Mouse (Mus musculus) cerebellum, postnatal 25 days (tissue): ENCODE data around the gene Slco1a5.
"Not testable (repeated sequence)": the region's sequence is repeated elsewhere in the genome, so short reads cannot be mapped to it uniquely, and the experiment has no call there.

Experiments
- DNase-seq, 2 experiments: peaks; one replicate each; pipeline ENCODE4 v3.0.0; 2021; ENCODE audit warnings: mixed read lengths in 2 of 2

Gene Slco1a5

GRCm38 (mm10) chr6:142289413-142290118 lies 33.2 kb downstream of the Slco1a5 start:
- DNase-seq, result no peak

- no peak for DNase-seq
Observed at GRCm38 (mm10) chr6:142275721-142276442, 46.9 kb downstream of the Slco1a5 start.

- DNase-seq, result not testable (repeated sequence)
Observed at GRCm38 (mm10) chr6:142250738-142251307, 72.0 kb downstream of the Slco1a5 start.

GRCm38 (mm10) chr6:142245065-142245464 lies 77.7 kb downstream of the Slco1a5 start:
- no peak for DNase-seq

GRCm38 (mm10) chr6:142239468-142239867 lies 83.3 kb downstream of the Slco1a5 start:
- DNase-seq, result no peak

GRCm38 (mm10) chr6:142220138-142220537 lies 102.6 kb downstream of the Slco1a5 start:
- DNase-seq, result no peak

GRCm38 (mm10) chr6:142211821-142212220 lies 111.0 kb downstream of the Slco1a5 start:
- DNase-seq, result no peak

- DNase-seq, result no peak
Observed at GRCm38 (mm10) chr6:142209749-142210148, 113.0 kb downstream of the Slco1a5 start.

- no peak for DNase-seq
Observed at GRCm38 (mm10) chr6:142208421-142208820, 114.4 kb downstream of the Slco1a5 start, which contains the start of gene Slco1a6. Slco1a6 (minus strand) TSS chr6:142208521.

- DNase-seq, result no peak
Observed at GRCm38 (mm10) chr6:142200524-142200923, 122.3 kb downstream of the Slco1a5 start.

GRCm38 (mm10) chr6:142194245-142194644 lies 128.5 kb downstream of the Slco1a5 start:
- no peak for DNase-seq

GRCm38 (mm10) chr6:142191962-142192361 lies 130.8 kb downstream of the Slco1a5 start:
- DNase-seq, result no peak

GRCm38 (mm10) chr6:142187426-142187825 lies 135.4 kb downstream of the Slco1a5 start:
- DNase-seq, result no peak

- DNase-seq, result no peak
Observed at GRCm38 (mm10) chr6:142185868-142186415, 136.8 kb downstream of the Slco1a5 start.
